Mouse (Mus musculus): ENCODE measurements at regions not wholly inside any gene's neighbourhood (a gene's known extent, or its start where the extent isn't known, plus 50 kb on each side); places are given as distances from the start of the nearest gene placed in this dataset.

- no peak for DNase-seq (ENCODE audit: low spot score)
These were observed 242.7 kb upstream of the Kif2a start for GRCm38 (mm10) chr13:107264581-107264980.

DNA sequence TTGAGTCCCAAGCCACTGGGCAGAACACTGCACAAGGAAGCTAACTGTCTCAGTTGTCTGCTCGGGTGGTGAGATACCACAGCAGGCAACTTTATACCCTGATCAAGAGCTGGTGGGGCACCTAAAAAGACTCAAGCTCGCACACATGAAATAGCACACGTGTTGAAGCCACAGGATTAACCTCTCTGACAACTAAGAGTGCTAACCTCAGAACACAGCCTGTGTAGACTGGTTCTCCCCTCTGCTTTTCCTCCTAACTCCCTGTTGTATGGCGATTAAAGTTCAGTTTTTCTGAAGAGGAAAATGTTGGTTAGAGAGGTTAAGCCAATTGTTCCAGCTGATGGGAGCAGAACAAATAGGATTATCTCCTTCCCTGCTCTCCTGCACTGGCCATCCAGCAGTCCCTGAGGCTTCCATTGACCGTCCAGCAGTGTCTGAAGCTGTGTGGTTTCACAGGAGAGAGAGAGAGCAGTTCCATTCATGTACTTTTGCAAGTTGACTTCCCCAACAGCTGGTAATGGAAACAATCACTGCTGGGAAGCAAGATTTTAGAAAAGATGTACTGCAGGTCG, 239.6 kb upstream of the Kif2a start:
- DNase-seq (ENCODE audit: low spot score) = no peak

DNA sequence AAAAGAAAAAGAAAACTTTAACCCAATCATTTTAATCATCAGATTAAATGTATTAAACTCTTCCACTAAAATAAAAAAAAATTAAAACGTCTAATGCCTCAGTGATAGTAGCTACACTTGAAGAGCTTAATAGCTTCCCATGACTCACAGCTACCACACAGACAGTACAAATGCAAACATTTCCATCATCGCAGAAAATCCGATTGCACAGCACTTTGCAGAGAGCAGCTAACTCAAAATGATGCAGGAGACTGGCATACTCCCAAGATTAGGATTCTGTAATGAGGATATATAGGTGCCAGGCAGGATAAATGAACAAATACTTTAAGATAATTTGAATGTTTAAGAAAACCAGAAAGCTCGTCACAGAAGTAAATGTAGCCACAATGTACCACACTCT, 238.3 kb upstream of the Kif2a start:
- DNase-seq (ENCODE audit: low spot score) = no peak

- DNase-seq (ENCODE audit: low spot score) = no peak
These were observed 226.0 kb upstream of the Kif2a start for GRCm38 (mm10) chr13:107247792-107248505.

DNA sequence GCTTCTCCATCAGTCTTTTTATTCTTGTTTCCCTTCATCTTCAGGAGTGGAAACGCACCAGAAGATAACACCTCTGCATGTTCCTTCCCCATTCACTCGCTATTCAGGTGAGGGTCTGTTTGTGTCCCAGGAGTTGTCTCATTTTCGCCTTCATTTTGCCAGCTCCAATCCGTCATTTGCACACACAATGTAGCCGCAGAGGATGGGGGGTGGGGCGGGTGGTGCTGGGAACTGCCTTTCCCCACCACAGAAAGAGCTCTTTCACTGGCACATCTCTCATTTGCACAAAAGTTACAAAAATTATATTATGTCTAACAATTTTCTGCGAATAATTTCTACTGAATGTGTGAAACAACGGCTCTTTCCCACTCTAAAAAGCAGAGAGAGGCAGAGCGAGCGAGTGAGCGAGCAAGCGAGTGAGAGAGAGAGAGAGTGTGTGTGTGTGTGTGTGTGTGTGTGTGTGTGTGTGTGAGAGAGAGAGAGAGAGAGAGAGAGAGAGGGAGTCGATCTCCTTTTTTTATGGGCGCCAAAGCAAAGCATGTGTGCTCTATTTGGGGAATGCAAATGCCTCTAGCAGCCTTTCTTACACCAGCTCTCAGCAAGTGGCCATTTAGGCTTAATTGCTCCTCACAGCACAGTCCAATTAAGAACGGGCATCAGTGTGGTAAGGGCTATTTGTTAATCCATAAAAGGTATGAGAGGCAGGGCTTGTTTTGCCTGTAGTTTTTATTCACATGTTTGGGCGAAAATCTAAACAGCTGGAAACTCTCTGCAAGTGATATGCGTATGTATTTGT, 225.2 kb upstream of the Kif2a start:
- DNase-seq (ENCODE audit: low spot score) = no peak

DNA sequence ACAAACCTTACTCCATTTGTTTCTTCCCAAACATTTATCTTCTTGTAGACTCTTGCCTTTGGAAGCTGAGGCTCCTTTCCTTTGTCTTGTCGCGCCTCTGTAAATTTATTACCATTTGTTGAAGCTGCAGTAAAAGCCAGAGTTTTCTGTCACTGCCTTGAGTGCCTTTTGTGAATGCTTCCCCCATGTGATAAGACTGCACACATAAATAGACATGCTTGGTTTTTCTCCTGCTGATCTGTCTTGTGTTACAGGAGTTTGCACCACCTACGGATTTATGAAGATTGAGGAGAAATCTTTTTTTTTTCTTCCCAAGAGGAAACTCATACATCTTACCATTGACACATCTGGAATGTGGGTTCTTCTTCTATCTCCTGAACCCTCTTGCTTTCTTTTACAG, 222.2 kb upstream of the Kif2a start:
- no peak for DNase-seq (ENCODE audit: low spot score)

DNA sequence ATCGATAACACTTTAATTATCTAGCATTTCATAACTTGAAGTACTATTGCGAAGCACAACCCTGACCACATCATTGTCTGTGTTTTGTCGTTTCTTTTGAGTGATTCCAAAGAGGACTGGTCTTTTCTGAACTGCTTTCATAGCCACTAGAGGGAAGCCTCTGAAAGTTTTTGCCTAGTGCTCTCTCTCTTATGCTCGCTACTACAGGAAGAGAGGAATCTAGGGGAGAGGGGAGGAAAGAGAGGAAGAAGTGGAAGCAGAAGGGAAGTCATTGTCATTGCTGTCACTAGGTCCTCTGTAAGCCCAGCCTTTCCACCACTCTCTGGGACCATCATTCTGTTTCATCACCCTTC, 217.1 kb upstream of the Kif2a start:
- DNase-seq (ENCODE audit: low spot score) = peak; percentile 3

- no peak for DNase-seq (ENCODE audit: low spot score)
These were observed 216.6 kb upstream of the Kif2a start for GRCm38 (mm10) chr13:107238364-107239034.

DNA sequence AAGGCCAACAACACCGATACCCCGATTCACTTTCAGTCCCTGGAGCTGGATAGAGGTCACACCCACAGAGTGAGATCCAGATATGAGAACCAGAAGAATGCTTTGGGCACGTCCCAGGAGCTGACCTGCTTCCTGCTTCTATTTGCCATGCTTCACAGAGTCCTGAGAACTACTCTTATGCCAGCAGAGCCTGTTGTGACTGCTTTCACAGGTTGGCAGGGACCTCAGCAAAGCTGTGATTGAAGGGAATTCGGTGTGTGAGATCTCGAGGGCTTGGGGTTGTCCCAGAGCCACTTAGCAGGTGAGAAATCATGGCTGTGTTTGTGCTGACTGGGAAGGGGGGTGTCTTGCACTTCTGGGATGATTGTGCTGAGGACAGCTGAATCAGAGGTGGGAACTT, 197.5 kb upstream of the Kif2a start:
- DNase-seq (ENCODE audit: low spot score) = no peak

GRCm38 (mm10) chr13:107218351-107218750, 196.4 kb upstream of the Kif2a start:
- no peak for DNase-seq (ENCODE audit: low spot score)

- no peak for DNase-seq (ENCODE audit: low spot score)
These were observed 195.9 kb upstream of the Kif2a start for GRCm38 (mm10) chr13:107217825-107218224.

GRCm38 (mm10) chr13:107213281-107213680, 191.4 kb upstream of the Kif2a start:
- DNase-seq (ENCODE audit: low spot score) = no peak

GRCm38 (mm10) chr13:107210676-107211075, 188.8 kb upstream of the Kif2a start:
- no peak for DNase-seq (ENCODE audit: low spot score)

- DNase-seq (ENCODE audit: low spot score) = peak; percentile 3
These were observed 185.6 kb upstream of the Kif2a start for GRCm38 (mm10) chr13:107207354-107208181.

DNA sequence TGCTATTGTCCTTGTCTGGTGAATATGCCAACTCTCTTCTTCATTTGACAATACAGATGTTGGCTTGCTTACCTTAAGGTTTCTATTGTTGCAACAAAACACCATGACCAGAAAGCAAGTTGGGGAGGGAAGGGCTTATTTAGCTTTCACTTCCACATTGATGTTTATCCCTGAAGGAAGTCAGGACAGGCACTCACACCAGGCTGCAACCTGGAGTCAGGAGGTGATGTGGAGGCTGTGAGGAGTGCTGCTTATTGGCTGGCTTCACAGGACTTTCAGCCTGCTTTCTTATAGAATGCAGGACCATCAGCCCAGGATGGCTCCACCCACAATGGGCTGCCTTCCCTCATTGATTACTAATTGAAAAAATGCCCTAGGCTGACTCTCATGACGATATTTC, 177.9 kb upstream of the Kif2a start:
- no peak for DNase-seq (ENCODE audit: low spot score)

GRCm38 (mm10) chr13:107193426-107193825, 171.5 kb upstream of the Kif2a start:
- DNase-seq (ENCODE audit: low spot score) = no peak

GRCm38 (mm10) chr13:107187258-107187878, 165.4 kb upstream of the Kif2a start:
- DNase-seq (ENCODE audit: low spot score) = no peak

- peak; percentile 50 for DNase-seq (ENCODE audit: low spot score)
These were observed 160.6 kb upstream of the Kif2a start for GRCm38 (mm10) chr13:107182544-107182943.

DNA sequence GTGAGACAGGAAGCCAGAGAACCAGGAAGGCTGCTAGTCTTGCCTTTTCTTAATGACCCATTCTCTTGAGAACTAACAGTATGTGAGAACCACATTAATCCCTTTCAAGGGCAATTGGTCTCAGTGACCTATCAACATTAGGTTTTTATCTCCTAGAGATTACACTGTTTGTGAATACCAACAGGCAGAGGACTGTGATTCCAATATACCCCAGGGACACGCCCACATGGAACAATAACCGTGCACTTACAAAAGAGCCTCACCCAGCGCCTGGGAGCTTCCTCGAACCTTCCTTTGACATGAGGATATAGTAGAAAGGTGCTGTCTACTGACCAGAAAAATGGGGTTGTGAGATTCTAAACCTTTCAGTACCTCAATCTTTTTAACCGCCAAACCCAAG, 157.6 kb upstream of the Kif2a start:
- DNase-seq (ENCODE audit: low spot score) = no peak

DNA sequence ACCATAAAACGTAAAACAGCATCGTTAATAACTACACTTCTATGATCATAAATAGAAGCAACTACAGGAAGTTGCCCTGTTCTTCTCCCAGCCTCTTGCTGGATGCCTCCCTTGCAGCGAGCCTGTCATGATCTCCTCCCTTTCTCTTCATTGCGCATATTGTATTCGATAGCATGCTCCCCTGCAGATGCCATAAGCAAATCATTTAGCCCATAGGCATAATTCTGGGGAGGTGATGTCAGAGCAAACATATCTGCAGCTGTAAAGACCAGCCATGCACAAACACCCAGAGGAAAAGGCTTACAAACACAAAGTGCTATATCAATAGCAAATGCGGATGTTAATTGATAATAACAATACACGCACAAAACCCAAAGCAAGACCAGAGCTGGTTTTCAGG, 155.7 kb upstream of the Kif2a start:
- no peak for DNase-seq (ENCODE audit: low spot score)

GRCm38 (mm10) chr13:107175891-107176290, 154.0 kb upstream of the Kif2a start:
- DNase-seq (ENCODE audit: low spot score) = peak; percentile 30
